Mouse (Mus musculus): ENCODE measurements around the gene Ciita. TPM values are rescaled to one million over a fixed set of nuclear protein-coding genes. Genes with fewer than 3 reads are reported as not detected.

Ciita gene
- polyA plus RNA-seq, 1 experiment from 2014 or later, result 0.37 TPM

DNA sequence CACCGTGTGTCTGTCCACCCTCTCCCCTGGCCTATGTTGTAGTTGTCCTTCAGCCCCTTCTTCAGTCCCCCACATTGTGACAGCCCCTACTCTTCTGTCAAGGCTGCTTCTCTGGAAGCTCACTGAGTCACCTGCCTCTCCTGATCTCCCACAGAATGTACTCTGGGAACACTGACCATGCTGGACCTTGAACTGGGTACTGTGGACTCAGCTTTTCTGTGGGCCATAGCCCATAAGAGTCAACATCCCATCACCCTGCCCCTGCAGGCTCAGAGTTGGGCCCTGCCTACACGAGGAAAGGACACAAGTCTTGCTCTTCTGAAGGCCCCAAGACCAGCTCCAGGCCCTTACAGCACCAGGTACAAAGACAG, 45.7 kb downstream of the Ciita start:
- no peak overlapping the region for H3K4me2 ChIP-seq (replicated peaks)
- H3K27ac ChIP-seq (replicated peaks), result no peak overlapping the region
- H3K9me3 ChIP-seq, result no peaks in the 10 kb centered on the region
- no peak for ATAC-seq (replicated peaks)
- H3K4me3 ChIP-seq, result no peak overlapping the region
- no peak overlapping the region for H3K9ac ChIP-seq (replicated peaks)
- peaks cover 4% of the 10 kb centered on the region; the same call in 1 of the 2 replicates for H3K36me3 ChIP-seq
- 53% methylated on average over 2 of the region's 2 CpGs for WGBS
- H3K27me3 ChIP-seq, result no peaks in the 10 kb centered on the region
- H3K4me1 ChIP-seq, result peaks cover 11% of the 10 kb centered on the region

DNA sequence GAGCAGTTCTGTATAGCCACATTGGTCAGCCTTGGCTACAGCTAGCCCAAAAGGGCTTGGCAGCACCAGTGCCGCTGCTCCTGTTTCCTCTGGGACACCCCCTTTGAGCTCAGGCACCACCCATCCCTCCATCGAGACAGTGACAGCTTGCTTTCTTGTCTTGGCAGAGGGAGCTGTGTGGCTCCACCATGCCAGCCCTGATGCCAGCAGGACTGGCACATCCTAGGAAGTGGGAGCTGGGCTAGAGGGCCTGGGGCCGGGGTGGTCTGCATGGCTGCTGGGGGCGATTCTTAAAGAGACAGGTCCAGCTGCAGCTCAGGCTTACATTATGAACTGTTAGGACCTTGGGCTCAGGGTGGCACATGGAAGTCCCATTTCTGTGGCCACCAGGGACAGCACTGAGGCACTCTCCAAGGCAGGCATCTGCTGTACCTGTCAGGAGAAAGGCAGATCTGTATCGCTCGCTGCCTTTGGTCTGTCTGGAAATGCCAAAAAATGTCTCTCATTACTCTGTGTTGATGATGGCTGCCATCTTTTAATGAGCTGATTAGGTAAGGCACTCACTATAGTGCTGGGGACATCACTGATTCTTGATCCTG, 47.3 kb downstream of the Ciita start:
- no peak overlapping the region for H3K9ac ChIP-seq (replicated peaks)
- H3K4me3 ChIP-seq, result no peak overlapping the region
- H3K4me2 ChIP-seq (replicated peaks), result no peak overlapping the region
- WGBS, result 69% methylated on average over 6 of the region's 6 CpGs
- H3K4me1 ChIP-seq, result peaks cover 8% of the 10 kb centered on the region
- H3K27me3 ChIP-seq, result no peaks in the 10 kb centered on the region
- peak overlapping the region; percentile 57 for H3K27ac ChIP-seq (replicated peaks)
- peaks cover 6% of the 10 kb centered on the region; the same call in 1 of the 2 replicates for H3K36me3 ChIP-seq
- peak; percentile 76 for ATAC-seq (replicated peaks)
- H3K9me3 ChIP-seq, result no peaks in the 10 kb centered on the region

DNA sequence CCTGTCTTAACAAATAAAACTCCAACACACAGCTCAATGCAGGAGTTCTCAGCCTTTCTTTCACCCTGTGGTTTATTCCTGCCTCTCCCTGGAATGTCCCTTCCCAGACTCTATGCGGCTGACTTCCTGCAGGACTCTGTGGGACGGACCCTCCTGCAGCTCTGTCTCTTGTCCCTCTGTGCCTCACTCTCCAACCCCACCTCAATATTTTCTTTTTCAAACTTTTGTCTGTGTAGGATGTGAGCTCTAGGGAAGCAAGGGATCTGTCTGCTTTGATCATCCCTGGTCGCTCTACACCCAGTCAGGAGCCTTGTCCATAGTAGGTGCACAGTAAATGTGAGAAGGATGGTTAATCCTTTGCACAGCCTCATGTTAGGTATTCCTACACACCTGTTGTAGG, 48.5 kb downstream of the Ciita start:
- Histone ChIP-seq H3K4me3 (no peak overlapping the region), H3K4me2 (replicated peaks) (no peak overlapping the region), H3K9ac (replicated peaks) (no peak overlapping the region), H3K9me3 (no peaks in the 10 kb centered on the region), H3K27me3 (no peaks in the 10 kb centered on the region), H3K27ac (replicated peaks) (no peak overlapping the region), H3K36me3 (peaks cover 6% of the 10 kb centered on the region; the same call in 1 of the 2 replicates), H3K4me1 (peaks cover 8% of the 10 kb centered on the region)
- ATAC-seq (replicated peaks), result no peak
- 87% methylated on average over 3 of the region's 3 CpGs for WGBS

DNA sequence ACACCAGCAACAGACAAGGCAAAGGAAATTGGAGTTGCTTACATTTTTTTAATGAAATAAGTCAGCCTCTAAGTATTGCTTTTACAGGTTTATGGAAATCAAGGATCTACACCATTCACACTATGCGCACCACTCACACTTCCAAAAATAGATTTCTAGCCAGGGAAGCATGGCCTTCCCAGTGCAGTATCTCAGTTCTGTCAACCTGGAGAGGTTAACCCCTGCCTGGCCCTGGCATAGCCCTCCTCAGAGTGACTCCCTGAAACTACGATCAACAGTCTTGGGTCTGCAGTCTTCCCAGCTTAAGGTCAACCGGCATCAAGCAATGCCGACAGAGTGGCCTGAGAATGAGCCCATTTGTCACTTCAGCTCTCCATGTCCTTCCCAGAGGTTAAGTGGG, 50.3 kb downstream of the Ciita start:
- no peak overlapping the region for H3K27ac ChIP-seq (replicated peaks)
- 94% methylated on average over 4 of the region's 4 CpGs for WGBS
- no peaks in the 10 kb centered on the region for H3K27me3 ChIP-seq
- no peak for ATAC-seq (replicated peaks)
- H3K4me3 ChIP-seq, result no peak overlapping the region
- H3K36me3 ChIP-seq, result peaks cover 6% of the 10 kb centered on the region; the same call in 1 of the 2 replicates
- no peak overlapping the region for H3K4me2 ChIP-seq (replicated peaks)
- peaks cover 8% of the 10 kb centered on the region for H3K4me1 ChIP-seq
- no peaks in the 10 kb centered on the region for H3K9me3 ChIP-seq
- no peak overlapping the region for H3K9ac ChIP-seq (replicated peaks)

DNA sequence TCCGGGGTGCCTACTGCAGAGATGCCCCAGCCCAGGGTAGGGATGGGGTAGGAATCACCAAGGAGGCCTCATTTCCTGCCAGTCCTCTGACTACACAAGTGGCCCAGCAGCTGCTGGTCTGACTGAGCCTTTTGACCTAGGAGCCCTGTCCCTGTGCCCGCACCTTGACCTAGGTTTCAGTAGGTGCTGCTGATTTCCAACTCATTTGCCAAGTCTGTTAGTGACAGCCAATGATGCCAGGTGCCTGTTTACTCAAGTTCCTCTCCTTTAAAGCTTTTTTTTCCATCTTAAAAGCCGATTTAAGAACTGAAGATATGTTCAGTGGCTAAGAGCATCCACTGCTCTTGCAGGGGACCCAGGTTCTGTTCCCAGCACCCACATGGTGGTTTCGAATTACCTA, 53.9 kb downstream of the Ciita start:
- H3K4me1 ChIP-seq, result peaks cover 14% of the 10 kb centered on the region
- no peak overlapping the region for H3K9ac ChIP-seq (replicated peaks)
- no peak for ATAC-seq (replicated peaks)
- no peak overlapping the region for H3K4me2 ChIP-seq (replicated peaks)
- H3K27me3 ChIP-seq, result no peaks in the 10 kb centered on the region
- H3K4me3 ChIP-seq, result no peak overlapping the region
- no peak overlapping the region for H3K27ac ChIP-seq (replicated peaks)
- no peaks in the 10 kb centered on the region for H3K9me3 ChIP-seq
- 96% methylated on average over 4 of the region's 4 CpGs for WGBS
- peaks cover 8% of the 10 kb centered on the region; the same call in 1 of the 2 replicates for H3K36me3 ChIP-seq

DNA sequence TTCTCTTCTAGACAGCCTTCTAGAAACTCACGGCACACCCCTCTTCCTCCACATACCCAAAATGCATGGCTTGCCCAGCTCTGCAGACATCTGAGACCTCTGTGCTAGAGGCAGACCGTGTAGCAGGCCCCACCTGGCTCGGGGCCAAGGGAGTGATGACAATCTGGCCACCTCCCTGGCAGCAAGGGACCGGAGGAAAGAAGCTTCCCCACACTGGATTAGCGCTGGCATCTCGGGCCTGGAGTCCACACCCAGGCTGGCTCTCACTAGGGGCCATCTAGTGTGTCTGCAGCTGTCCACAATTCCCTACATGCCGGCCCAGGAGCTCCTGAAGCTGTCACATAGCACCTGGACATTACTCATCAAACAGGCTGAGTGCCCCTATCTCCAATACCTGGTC, 54.7 kb downstream of the Ciita start:
- ATAC-seq (replicated peaks), result no peak
- H3K9me3 ChIP-seq, result no peaks in the 10 kb centered on the region
- no peak overlapping the region for H3K4me2 ChIP-seq (replicated peaks)
- no peaks in the 10 kb centered on the region for H3K27me3 ChIP-seq
- peaks cover 8% of the 10 kb centered on the region; the same call in 1 of the 2 replicates for H3K36me3 ChIP-seq
- no peak overlapping the region for H3K4me3 ChIP-seq
- 69% methylated on average over 7 of the region's 7 CpGs for WGBS
- peaks cover 22% of the 10 kb centered on the region for H3K4me1 ChIP-seq
- H3K9ac ChIP-seq (replicated peaks), result no peak overlapping the region; the same call in 1 of the 2 replicates
- H3K27ac ChIP-seq (replicated peaks), result no peak overlapping the region

DNA sequence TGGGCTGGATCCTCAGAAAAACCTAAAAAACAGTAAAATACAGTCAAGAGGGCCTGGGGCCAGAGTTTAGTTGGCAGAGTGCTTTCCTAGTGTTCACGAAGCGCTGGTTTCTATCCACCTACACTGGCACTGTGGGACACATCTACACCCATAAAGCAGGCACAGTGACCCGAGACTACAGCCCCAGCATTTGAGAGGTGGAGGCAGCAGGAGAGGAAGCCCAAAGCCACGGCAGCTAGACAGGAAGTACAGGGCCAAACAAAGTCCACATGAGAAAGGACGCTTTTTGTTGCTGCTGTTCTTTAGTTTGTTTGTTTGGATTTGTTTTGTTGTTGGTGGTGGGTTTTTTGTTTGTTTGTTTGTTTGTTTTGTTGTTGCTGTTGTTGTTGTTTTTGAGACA, 56.5 kb downstream of the Ciita start:
- Histone ChIP-seq H3K9ac (replicated peaks) (no peak overlapping the region), H3K4me3 (no peak overlapping the region), H3K36me3 (0 out of 2 replicates have a peak, but pooled peaks cover 2% of the 10 kb centered on the region), H3K27ac (replicated peaks) (no peak overlapping the region), H3K9me3 (no peaks in the 10 kb centered on the region), H3K4me2 (replicated peaks) (no peak overlapping the region), H3K4me1 (peaks cover 39% of the 10 kb centered on the region), H3K27me3 (no peaks in the 10 kb centered on the region)
- no peak for ATAC-seq (replicated peaks)
- WGBS, result 90% methylated on average over 5 of the region's 5 CpGs

DNA sequence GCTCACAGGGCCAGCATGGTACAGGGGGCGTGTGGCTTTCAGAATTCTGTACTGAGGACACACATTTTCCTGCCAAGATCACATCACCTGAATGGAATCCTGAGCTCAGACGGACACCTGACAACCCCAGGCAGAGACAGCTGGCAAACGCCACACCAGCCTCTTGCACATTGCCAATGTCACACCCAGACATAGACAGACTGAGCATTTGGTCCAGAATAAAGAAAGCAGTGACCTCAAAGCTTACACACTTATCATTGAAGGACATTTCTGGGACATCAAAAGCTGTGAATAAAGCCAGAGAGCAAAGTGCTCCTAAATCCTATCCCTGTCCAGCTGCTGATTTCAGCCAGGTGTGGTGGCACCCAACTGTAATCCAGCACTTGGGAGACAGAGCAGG, 57.1 kb downstream of the Ciita start:
- H3K4me3 ChIP-seq, result no peak overlapping the region
- peaks cover 46% of the 10 kb centered on the region for H3K4me1 ChIP-seq

DNA sequence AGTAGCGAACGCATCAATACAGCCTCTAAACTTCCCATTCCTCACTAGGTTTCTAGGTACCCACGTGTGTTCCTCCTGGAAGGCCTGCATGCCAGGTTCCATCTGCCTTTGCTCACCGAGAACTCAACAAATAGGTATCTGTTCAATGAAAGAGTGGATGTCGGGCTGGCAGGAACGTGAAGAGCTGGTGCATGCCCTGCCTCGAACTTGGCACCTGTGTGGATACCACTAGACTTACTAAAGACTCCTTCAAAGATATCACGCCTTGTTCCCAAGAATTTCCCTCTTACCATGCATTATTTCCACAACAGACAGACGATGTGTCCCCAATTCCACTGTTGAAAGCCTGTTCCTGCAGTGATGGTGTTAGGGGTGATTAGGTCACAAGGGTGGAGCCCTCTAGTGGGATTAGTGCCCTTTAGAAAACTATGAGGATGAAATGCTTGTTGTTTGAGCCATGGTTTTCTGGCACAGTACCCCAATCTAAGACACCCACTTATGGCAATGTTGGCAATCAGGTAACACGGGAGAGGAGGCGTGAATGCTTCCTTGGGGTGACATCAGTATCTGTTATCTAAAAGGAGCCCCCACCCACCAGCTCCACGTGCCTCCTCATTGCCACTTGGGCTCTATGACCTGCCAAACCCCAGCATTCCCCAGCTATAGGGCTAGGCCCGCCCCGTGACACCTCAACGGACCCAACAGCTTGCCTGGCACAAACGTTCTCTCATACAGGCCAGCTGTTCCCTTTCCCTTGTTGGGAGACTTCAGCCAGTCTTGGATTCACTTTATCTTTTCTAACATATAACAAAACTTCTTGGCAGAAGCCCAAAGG, 61.1 kb downstream of the Ciita start:
- peak overlapping the region; percentile 90; the same call in 1 of the 2 replicates for H3K9ac ChIP-seq (replicated peaks)
- peak overlapping the region; percentile 84 for H3K4me2 ChIP-seq (replicated peaks)
- no peak for ATAC-seq (replicated peaks)
- 67% methylated on average over 16 of the region's 16 CpGs for WGBS
- no peaks in the 10 kb centered on the region for H3K36me3 ChIP-seq
- H3K4me3 ChIP-seq, result peak overlapping the region; percentile 88
- no peaks in the 10 kb centered on the region for H3K27me3 ChIP-seq
- H3K4me1 ChIP-seq, result peaks cover 60% of the 10 kb centered on the region
- no peak overlapping the region for H3K27ac ChIP-seq (replicated peaks)
- H3K9me3 ChIP-seq, result no peaks in the 10 kb centered on the region

More for the DNA sequence above, 57.1 kb downstream of the Ciita start:
- 82% methylated on average over 3 of the region's 3 CpGs for WGBS
- Histone ChIP-seq H3K36me3 (0 out of 2 replicates have a peak, but pooled peaks cover 2% of the 10 kb centered on the region), H3K4me2 (replicated peaks) (no peak overlapping the region), H3K9ac (replicated peaks) (no peak overlapping the region), H3K27ac (replicated peaks) (no peak overlapping the region), H3K27me3 (no peaks in the 10 kb centered on the region), H3K9me3 (no peaks in the 10 kb centered on the region)
- no peak for ATAC-seq (replicated peaks)

DNA sequence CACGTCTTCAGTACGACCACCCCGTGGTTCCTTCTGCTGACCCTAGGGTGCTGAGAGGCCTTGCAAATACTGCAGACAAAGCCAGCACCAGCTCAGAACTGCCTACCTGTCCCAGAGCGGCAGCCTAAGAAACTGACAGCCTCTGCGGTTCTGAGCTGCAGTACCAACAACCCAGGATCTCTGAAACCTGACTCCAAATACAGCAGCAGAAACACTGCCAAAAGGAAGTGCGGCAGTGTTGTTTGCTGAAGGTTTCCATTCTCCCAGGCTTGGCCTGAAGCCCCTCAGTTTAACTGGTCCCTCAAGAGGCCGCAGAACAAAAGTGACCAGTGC, 61.7 kb downstream of the Ciita start:
- Histone ChIP-seq H3K4me3 (peak overlapping the region; percentile 88), H3K27me3 (no peaks in the 10 kb centered on the region), H3K36me3 (no peaks in the 10 kb centered on the region), H3K9me3 (no peaks in the 10 kb centered on the region), H3K27ac (replicated peaks) (peak overlapping the region; percentile 33; the same call in 1 of the 2 replicates), H3K4me2 (replicated peaks) (peak overlapping the region; percentile 84), H3K9ac (replicated peaks) (peak overlapping the region; percentile 90), H3K4me1 (peaks cover 66% of the 10 kb centered on the region)
- no peak for ATAC-seq (replicated peaks)
- 32% methylated on average over 7 of the region's 7 CpGs for WGBS

DNA sequence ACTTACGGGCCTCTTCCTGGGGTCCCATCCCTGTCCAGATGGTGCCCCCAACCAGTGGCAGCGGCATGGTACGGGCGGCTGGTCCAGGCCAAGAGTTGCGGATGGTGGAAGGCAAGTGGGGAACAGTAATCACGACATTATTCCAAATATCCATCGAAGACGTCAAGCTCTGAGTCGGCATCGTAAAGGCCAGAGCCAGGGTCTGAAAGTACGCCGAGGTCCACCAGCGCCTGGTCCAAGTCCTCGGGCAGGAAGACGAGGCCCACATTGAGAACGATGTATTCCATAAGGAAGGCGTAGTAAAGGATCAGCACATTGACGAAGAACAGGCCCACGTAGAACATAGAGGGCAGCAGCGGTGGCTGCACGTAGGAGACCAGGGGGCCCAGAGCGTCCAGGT, 62.4 kb downstream of the Ciita start:
- Histone ChIP-seq H3K4me1 (peaks cover 68% of the 10 kb centered on the region), H3K9ac (replicated peaks) (peak overlapping the region; percentile 90), H3K9me3 (no peaks in the 10 kb centered on the region), H3K36me3 (no peaks in the 10 kb centered on the region), H3K27me3 (no peaks in the 10 kb centered on the region), H3K4me3 (peak overlapping the region; percentile 88), H3K27ac (replicated peaks) (peak overlapping the region; percentile 79), H3K4me2 (replicated peaks) (peak overlapping the region; percentile 84)
- 3% methylated on average over 22 of the region's 22 CpGs for WGBS
- peak; percentile 6 for ATAC-seq (replicated peaks)

DNA sequence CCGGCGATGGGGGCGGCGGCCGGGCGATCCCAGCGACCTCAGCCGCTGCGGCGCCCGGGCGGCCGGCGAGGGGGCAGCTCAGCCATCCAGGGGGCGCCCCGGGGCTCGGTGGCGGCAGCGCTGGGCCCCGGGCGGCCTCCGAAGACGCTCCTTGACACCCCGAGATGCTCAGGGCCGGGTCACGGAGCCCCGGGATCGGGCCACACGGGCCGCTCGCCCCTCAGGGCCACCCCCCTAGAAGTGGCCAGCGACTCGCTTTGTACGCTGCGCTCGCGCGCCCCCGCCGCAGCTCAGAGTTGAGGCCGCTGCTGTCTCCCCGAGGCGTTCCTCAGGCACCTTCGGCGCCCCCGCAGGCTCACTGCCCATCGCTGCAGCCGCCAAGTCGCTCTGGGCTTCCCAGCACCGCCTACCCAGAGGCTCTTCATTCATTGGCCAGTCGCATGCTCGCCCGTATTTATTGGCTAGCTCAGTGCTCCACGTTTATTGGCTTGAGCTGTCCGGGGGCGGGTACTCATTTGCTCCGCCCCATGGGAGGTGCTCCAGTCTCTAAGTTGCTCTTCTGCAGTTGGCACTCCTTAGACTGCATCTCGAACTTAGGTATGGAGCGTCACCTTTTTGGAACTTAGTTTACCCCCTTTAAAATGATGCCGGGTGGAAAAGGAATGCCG, 63.0 kb downstream of the Ciita start, which contains the start of gene Dexi:
TSS of gene Dexi (minus strand) at position 357 of the 668 bp plus-strand sequence.
- H3K4me1 ChIP-seq, result peaks cover 72% of the 10 kb centered on the region
- under 1% methylated on average over 58 of the region's 61 CpGs for WGBS

More for the DNA sequence above, 63.0 kb downstream of the Ciita start, which contains the start of gene Dexi:
- Histone ChIP-seq H3K36me3 (no peaks in the 10 kb centered on the region), H3K27ac (replicated peaks) (peak within 1 kb of the TSS; percentile 79), H3K9ac (replicated peaks) (peak within 1 kb of the TSS; percentile 90), H3K9me3 (no peaks in the 10 kb centered on the region), H3K4me2 (replicated peaks) (peak within 1 kb of the TSS; percentile 84), H3K4me3 (peak within 1 kb of the TSS; percentile 88), H3K27me3 (no peaks in the 10 kb centered on the region)
- peak; percentile 95 for ATAC-seq (replicated peaks)
